Mouse (Mus musculus) CH12.LX (cell line): ENCODE data around the gene Scn9a.

Experiments
- CHD1 ChIP-seq: IDR thresholded peaks from 2 replicates; pipeline ENCODE4 v1.6.1; 2012; ENCODE audit warnings: low read depth, low read length, improper control_type of control experiment, inconsistent platforms
- CTCF ChIP-seq, 2 experiments: IDR thresholded peaks in 1 of 2; conservative IDR thresholded peaks in 1 of 2; 2 replicates each; pipeline ENCODE4 v1.5.1; 2011 to 2012; ENCODE audit warnings: low read depth in 2 of 2, low read length in 2 of 2, improper control_type of control experiment in 1 of 2, inconsistent platforms in 1 of 2, mild to moderate bottlenecking in 1 of 2, moderate library complexity in 1 of 2
- JUN ChIP-seq: IDR thresholded peaks from 2 replicates; pipeline ENCODE4 v1.6.1; 2011; ENCODE audit warnings: low read depth, mild to moderate bottlenecking, low read length, improper control_type of control experiment, moderate library complexity; ENCODE audit not compliant: insufficient read depth
- MAFK ChIP-seq: IDR thresholded peaks from 2 replicates; pipeline ENCODE4 v1.6.1; 2011; ENCODE audit warnings: low read length, improper control_type of control experiment; ENCODE audit not compliant: insufficient replicate concordance
- MAX ChIP-seq: IDR thresholded peaks from 2 replicates; pipeline ENCODE4 v1.6.1; 2011; ENCODE audit warnings: low read length, improper control_type of control experiment
- POLR2AphosphoS2 ChIP-seq: IDR thresholded peaks from 2 replicates; pipeline ENCODE4 v1.6.1; 2011; ENCODE audit warnings: low read depth, low read length, improper control_type of control experiment
- SIN3A ChIP-seq: IDR thresholded peaks from 2 replicates; pipeline ENCODE4 v1.6.1; 2012; ENCODE audit warnings: low read length, improper control_type of control experiment, inconsistent platforms
- SMC3 ChIP-seq: IDR thresholded peaks from 2 replicates; pipeline ENCODE4 v1.6.1; 2011; ENCODE audit warnings: low read depth, low read length, improper control_type of control experiment
- ZC3H11A ChIP-seq: IDR thresholded peaks from 2 replicates; pipeline ENCODE4 v1.6.1; 2012; ENCODE audit warnings: low read depth, mild to moderate bottlenecking, inconsistent platforms, low read length, improper control_type of control experiment
- ZKSCAN1 ChIP-seq: IDR thresholded peaks from 2 replicates; pipeline ENCODE4 v1.6.1; 2012; ENCODE audit warnings: low read depth, inconsistent platforms, low read length, improper control_type of control experiment, borderline replicate concordance
- ZNF384 ChIP-seq: IDR thresholded peaks from 2 replicates; pipeline ENCODE4 v1.6.1; 2012; ENCODE audit warnings: low read depth, low read length, improper control_type of control experiment, inconsistent platforms

GRCm38 (mm10) chr2:66502158-66502557, 132.6 kb downstream of the Scn9a start:
- TF ChIP-seq ZKSCAN1 (no peak), CTCF (conservative IDR thresholded peaks at IDR 0.05 in 1 of 2, IDR thresholded peaks at IDR 0.05 in 1 of 2; ENCODE audit: low read depth in 2 of 2, low read length in 2 of 2) (no peak), ZC3H11A (no peak), POLR2AphosphoS2 (no peak), MAX (no peak), ZNF384 (no peak), SIN3A (no peak), MAFK (no peak), CHD1 (no peak), SMC3 (no peak), JUN (no peak)
